Comparison of ENCODE assay signal across 8 mouse cellular contexts in the genomic region with DNA sequence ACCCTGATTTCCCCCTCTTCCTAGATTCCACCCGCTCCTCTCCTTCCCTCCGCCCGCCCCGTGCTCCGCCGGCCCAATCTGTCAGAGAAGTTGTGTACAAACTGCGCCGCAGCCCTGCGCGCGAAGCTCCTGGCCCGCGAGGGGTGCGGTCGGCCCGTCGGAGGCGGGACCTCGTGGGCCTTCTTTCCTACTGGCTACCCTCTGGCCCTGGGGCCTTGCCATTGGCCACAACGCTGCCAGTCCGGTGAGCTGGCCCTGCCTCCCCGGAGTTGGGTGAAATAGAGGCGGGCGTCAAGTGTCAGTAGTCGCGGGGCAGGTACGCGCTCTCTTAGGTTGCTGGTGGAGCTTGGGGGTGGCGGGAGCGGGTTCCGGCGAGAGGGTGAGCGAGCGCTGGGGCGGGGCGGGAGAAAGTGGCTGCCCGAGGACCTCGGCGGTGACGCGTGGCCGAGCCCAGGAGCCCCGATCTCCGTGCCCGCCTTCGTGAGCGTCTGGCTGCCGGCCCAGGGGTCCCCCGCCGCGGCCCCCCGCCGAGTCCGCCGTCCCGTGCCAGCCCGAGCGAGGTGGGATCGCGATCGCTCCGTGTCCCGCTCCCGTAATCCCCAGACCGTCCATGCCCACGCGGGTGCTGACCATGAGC. TPM values are rescaled to one million over a fixed set of nuclear protein-coding genes. Genes with fewer than 3 reads are reported as not detected.
DNase-seq lines count a peak whose midpoint lies in the region; ATAC-seq lines count a peak whose summit lies in the region.

A gene (plus strand): TSS at position 307 of the 637 bp plus-strand sequence.

- H3K27ac ChIP-seq in embryonic facial prominence, embryonic 10.5 days (replicated peaks) = peak within 1 kb of the TSS; percentile 80
- peak within 1 kb of the TSS; percentile 87 for H3K27ac ChIP-seq in intestine, embryonic 16.5 days (ENCODE audit: low read length)
- H3K27ac ChIP-seq in midbrain, embryonic 10.5 days (replicated peaks) = peak within 1 kb of the TSS; percentile 77

- H3K4me2 ChIP-seq in intestine, embryonic 16.5 days (ENCODE audit: low read depth, low read length) = peak within 1 kb of the TSS; percentile 85

- no peaks in the 10 kb centered on the region for H3K9me3 ChIP-seq in embryonic facial prominence, embryonic 10.5 days
- H3K9me3 ChIP-seq in intestine, embryonic 16.5 days (ENCODE audit: control insufficient read depth, low read length) = no peaks in the 10 kb centered on the region
- no peaks in the 10 kb centered on the region for H3K9me3 ChIP-seq in midbrain, embryonic 10.5 days (replicated peaks)

- H3K4me1 ChIP-seq in embryonic facial prominence, embryonic 10.5 days = peaks cover 15% of the 10 kb centered on the region
- no peaks in the 10 kb centered on the region; the same call in none of the 2 replicates for H3K4me1 ChIP-seq in intestine, embryonic 16.5 days (ENCODE audit: control insufficient read depth, insufficient read depth, low read length)
- peaks cover 25% of the 10 kb centered on the region for H3K4me1 ChIP-seq in midbrain, embryonic 10.5 days

- H3K4me3 ChIP-seq in embryonic facial prominence, embryonic 10.5 days = peak within 1 kb of the TSS; percentile 77
- H3K4me3 ChIP-seq in intestine, embryonic 16.5 days (ENCODE audit: low read length) = peak within 1 kb of the TSS; percentile 85
- H3K4me3 ChIP-seq in midbrain, embryonic 10.5 days = peak within 1 kb of the TSS; percentile 71

- under 1% methylated on average over 66 of the region's 67 CpGs for WGBS in embryonic facial prominence, embryonic 10.5 days
- WGBS in intestine, embryonic 16.5 days = under 1% methylated on average over 67 of the region's 67 CpGs
- WGBS in midbrain, embryonic 10.5 days = under 1% methylated on average over 67 of the region's 67 CpGs

- intact Hi-C loops in left cerebral cortex, postnatal 25 days (cut with DNase I) = loop anchor here (5.0 to 10.0 kb wide), 2 partner anchors 154 to 594 kb away; no protein-coding TSS in a partner anchor

- H3K27me3 ChIP-seq in embryonic facial prominence, embryonic 10.5 days (replicated peaks; ENCODE audit: low read depth, poor library complexity, severe bottlenecking) = peaks cover 59% of the 10 kb centered on the region
- no peaks in the 10 kb centered on the region for H3K27me3 ChIP-seq in intestine, embryonic 16.5 days (replicated peaks; ENCODE audit: control insufficient read depth, insufficient read depth, low read length)
- H3K27me3 ChIP-seq in midbrain, embryonic 10.5 days (ENCODE audit: low read depth, poor library complexity, severe bottlenecking) = peaks cover 84% of the 10 kb centered on the region

- peak; percentile 98 for ATAC-seq in intestine, embryonic 16.5 days

- H3K36me3 ChIP-seq in embryonic facial prominence, embryonic 10.5 days (replicated peaks) = no peaks in the 10 kb centered on the region
- H3K36me3 ChIP-seq in intestine, embryonic 16.5 days (ENCODE audit: control insufficient read depth, insufficient read depth, low read length) = no peaks in the 10 kb centered on the region
- H3K36me3 ChIP-seq in midbrain, embryonic 10.5 days = no peaks in the 10 kb centered on the region

- DNase-seq in adrenal gland, postnatal 14 days = peak; percentile 96
- DNase-seq in embryonic facial prominence, embryonic 10.5 days (ENCODE audit: low spot score) = peak; percentile 95
- DNase-seq in gonadal fat pad, adult 2 months (ENCODE audit: low read depth) = peak; percentile 41
- peak; percentile 91 to 97 for DNase-seq in left cerebral cortex, postnatal 25 days (ENCODE audit: low spot score in 2 of 2)
- peak; percentile 91 for DNase-seq in midbrain, embryonic 10.5 days (ENCODE audit: low spot score)
- peak; percentile 91 to 92 for DNase-seq in right cerebral cortex, postnatal 36 days (ENCODE audit: low spot score in 2 of 2)
- peak; percentile 90 to 94 for DNase-seq in urinary bladder, postnatal 4 days (ENCODE audit: low spot score in 2 of 2)

- peak within 1 kb of the TSS; percentile 95 for H3K9ac ChIP-seq in intestine, embryonic 16.5 days (ENCODE audit: low read depth, low read length)

RNA-seq across cellular contexts. Expression of the gene that starts here (rescaled TPM):
- 7.6 and 8.8 TPM in 2 replicates for total RNA-seq in adrenal gland, postnatal 14 days (2021)
- 3.1 TPM in 2 replicates for polyA plus RNA-seq in embryonic facial prominence, embryonic 10.5 days (2016; fragmentation: Nextera tagmentation; extraction: Ambion mirVana)
- 1.6 and 2.8 TPM in 2 replicates for polyA plus RNA-seq in gonadal fat pad, adult 2 months (2012; rRNA removed)
- 75.3 and 80.9 TPM in 2 replicates for polyA plus RNA-seq in intestine, embryonic 16.5 days (2015; fragmentation: Nextera tagmentation; extraction: Ambion mirVana)
- total RNA-seq in left cerebral cortex, postnatal 25 days (2021) = 10 to 100 TPM; 14.0 to 16.9 TPM
- polyA plus RNA-seq in midbrain, embryonic 10.5 days (2016; fragmentation: Nextera tagmentation; extraction: Ambion mirVana) = 2.2 and 2.3 TPM in 2 replicates

Comparison
In these comparisons a context has a peak if more than half of its experiments do, and no peak if none do; other contexts are left out.
1. Peak in every context shown above with its lines: DNase-seq, ATAC-seq, H3K4me3 ChIP-seq and H3K27ac ChIP-seq.
2. RNA of the gene that starts here (polyA plus RNA-seq): 75.3 to 80.9 TPM in intestine, embryonic 16.5 days; 3.1 TPM in embryonic facial prominence, embryonic 10.5 days, 2.2 to 2.3 TPM in midbrain, embryonic 10.5 days and 1.6 to 2.8 TPM in gonadal fat pad, adult 2 months; every median in the first group is over 10 times any median in the second.
3. DNase-seq: peak in every context shown above with its lines; median percentile 96 in adrenal gland, postnatal 14 days; 95 in embryonic facial prominence, embryonic 10.5 days; 94 in left cerebral cortex, postnatal 25 days; 92 in urinary bladder, postnatal 4 days; 92 in right cerebral cortex, postnatal 36 days; 91 in midbrain, embryonic 10.5 days; 41 in gonadal fat pad, adult 2 months.